Comparison of ENCODE assay signal across 19 mouse cellular contexts in the genomic region with DNA sequence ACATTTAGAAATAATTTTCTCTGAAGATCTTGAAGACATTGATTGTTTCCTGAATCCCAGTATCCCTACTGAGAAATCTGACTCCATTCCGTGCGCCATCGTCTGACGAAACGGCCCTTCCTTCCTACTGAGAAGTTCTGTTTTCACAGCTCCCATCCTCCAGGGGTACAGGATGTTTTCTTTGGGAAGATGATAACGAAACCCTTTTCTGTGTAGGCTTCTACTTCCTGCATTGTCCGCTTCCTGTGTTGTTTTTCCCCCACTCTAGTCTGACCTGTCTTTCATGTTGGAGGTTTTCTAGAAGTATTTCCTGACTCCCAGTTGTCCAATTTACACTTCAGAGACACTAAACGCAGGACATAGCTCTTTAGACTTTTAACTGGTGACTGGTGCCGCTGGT. TPM values are rescaled to one million over a fixed set of nuclear protein-coding genes. Genes with fewer than 3 reads are reported as not detected.
DNase-seq lines count a peak whose midpoint lies in the region; ATAC-seq and TF ChIP-seq lines count a peak whose summit lies in the region.
"Had no signal": no experiment of that assay in that cellular context is flagged by ENCODE, and none has a peak within 500 bp of the region (broad histone marks: within the 10 kb centered on the region; RNA-seq: fewer than 3 reads in every experiment).

No protein-coding gene starts in this region.

- no peak overlapping the region for H3K9ac ChIP-seq in hindbrain, embryonic 13.5 days
- no peak overlapping the region for H3K9ac ChIP-seq in hindbrain, postnatal 0 days (replicated peaks; ENCODE audit: low read length)
- H3K9ac ChIP-seq in neural tube, embryonic 13.5 days = no peak overlapping the region
- H3K9ac ChIP-seq in neural tube, embryonic 15.5 days (replicated peaks) = no peak overlapping the region
- H3K9ac ChIP-seq: embryonic facial prominence, embryonic 13.5 days had no signal

- no peaks in the 10 kb centered on the region for H3K27me3 ChIP-seq in hindbrain, embryonic 13.5 days
- no peaks in the 10 kb centered on the region for H3K27me3 ChIP-seq in hindbrain, postnatal 0 days (ENCODE audit: insufficient read depth, low read length)
- H3K27me3 ChIP-seq in neural tube, embryonic 13.5 days = no peaks in the 10 kb centered on the region
- H3K27me3 ChIP-seq in neural tube, embryonic 15.5 days (replicated peaks) = no peaks in the 10 kb centered on the region
- H3K27me3 ChIP-seq: embryonic facial prominence, embryonic 13.5 days; Patski had no signal

- H3K4me3 ChIP-seq in hindbrain, embryonic 13.5 days = no peak overlapping the region
- no peak overlapping the region for H3K4me3 ChIP-seq in hindbrain, postnatal 0 days (ENCODE audit: low read length)
- H3K4me3 ChIP-seq in neural tube, embryonic 13.5 days = no peak overlapping the region
- H3K4me3 ChIP-seq in neural tube, embryonic 15.5 days (replicated peaks) = no peak overlapping the region
- H3K4me3 ChIP-seq: embryonic facial prominence, embryonic 13.5 days; forebrain, embryonic 10.5 days had no signal

- WGBS in hindbrain, embryonic 13.5 days = 81% methylated on average over 9 of the region's 9 CpGs
- 85% methylated on average over 9 of the region's 9 CpGs for WGBS in hindbrain, postnatal 0 days
- 77% methylated on average over 9 of the region's 9 CpGs for WGBS in neural tube, embryonic 13.5 days
- WGBS in neural tube, embryonic 15.5 days = 81% methylated on average over 9 of the region's 9 CpGs

- H3K4me2 ChIP-seq in hindbrain, embryonic 13.5 days = no peak overlapping the region
- no peak overlapping the region for H3K4me2 ChIP-seq in hindbrain, postnatal 0 days (ENCODE audit: low read depth, low read length)
- no peak overlapping the region for H3K4me2 ChIP-seq in neural tube, embryonic 13.5 days
- no peak overlapping the region for H3K4me2 ChIP-seq in neural tube, embryonic 15.5 days
- H3K4me2 ChIP-seq: embryonic facial prominence, embryonic 13.5 days had no signal

- H3K27ac ChIP-seq in hindbrain, embryonic 13.5 days = peak overlapping the region; percentile 49; the same call in 1 of the 2 replicates
- no peak overlapping the region; the same call in 1 of the 2 replicates for H3K27ac ChIP-seq in hindbrain, postnatal 0 days
- peak overlapping the region; percentile 61 for H3K27ac ChIP-seq in neural tube, embryonic 13.5 days (replicated peaks)
- H3K27ac ChIP-seq in neural tube, embryonic 15.5 days (replicated peaks) = no peak overlapping the region; the same call in 1 of the 2 replicates
- H3K27ac ChIP-seq: embryonic facial prominence, embryonic 13.5 days; stomach, postnatal 0 days had no signal

- ATAC-seq in hindbrain, embryonic 13.5 days (ENCODE audit: low FRiP score) = no peak
- no peak for ATAC-seq in hindbrain, postnatal 0 days
- ATAC-seq in neural tube, embryonic 13.5 days (ENCODE audit: low read depth) = no peak
- ATAC-seq in neural tube, embryonic 15.5 days (ENCODE audit: low FRiP score) = no peak
- peak; percentile 85 for ATAC-seq in inflammation-experienced regulatory T-cells, adult 6 months
- ATAC-seq: hindbrain, embryonic 16.5 days; Patski had no signal

- H3K9me3 ChIP-seq in hindbrain, embryonic 13.5 days = no peaks in the 10 kb centered on the region
- no peaks in the 10 kb centered on the region for H3K9me3 ChIP-seq in hindbrain, postnatal 0 days (ENCODE audit: low read length)
- no peaks in the 10 kb centered on the region for H3K9me3 ChIP-seq in neural tube, embryonic 13.5 days
- H3K9me3 ChIP-seq in neural tube, embryonic 15.5 days (replicated peaks) = no peaks in the 10 kb centered on the region
- H3K9me3 ChIP-seq: embryonic facial prominence, embryonic 13.5 days; forebrain, embryonic 10.5 days had no signal

- no peak for TF ChIP-seq CTCF in hindbrain, postnatal 0 days (IDR thresholded peaks at IDR 0.05; ENCODE audit: low read depth)

- H3K4me1 ChIP-seq in hindbrain, embryonic 13.5 days (replicated peaks) = peaks cover 5% of the 10 kb centered on the region; the same call in 1 of the 2 replicates
- H3K4me1 ChIP-seq in hindbrain, postnatal 0 days (ENCODE audit: insufficient read depth, low read length) = no peaks in the 10 kb centered on the region
- H3K4me1 ChIP-seq in neural tube, embryonic 13.5 days (replicated peaks) = peaks cover 6% of the 10 kb centered on the region; the same call in 1 of the 2 replicates
- no peaks in the 10 kb centered on the region for H3K4me1 ChIP-seq in neural tube, embryonic 15.5 days
- H3K4me1 ChIP-seq: embryonic facial prominence, embryonic 13.5 days; forebrain, embryonic 10.5 days had no signal

- peak; percentile 24 for DNase-seq in embryo, embryonic 10.5 days (ENCODE audit: low spot score)
- DNase-seq in embryo, embryonic 9.5 days (ENCODE audit: extremely low spot score) = no peak
- no peak for DNase-seq in hindbrain, postnatal 0 days (ENCODE audit: low spot score)
- no peak for DNase-seq in right cerebral cortex, postnatal 10 days (ENCODE audit: low spot score in 2 of 2)
- DNase-seq: adrenal gland, adult 2 months; cerebellum, adult 11 months; cerebellum, postnatal 25 days; kidney, postnatal 25 days; lung, postnatal 14 days; spleen, adult 18-20 months had no signal

- 0 out of 2 replicates have a peak, but pooled peaks cover 3% of the 10 kb centered on the region for H3K36me3 ChIP-seq in hindbrain, embryonic 13.5 days
- no peaks in the 10 kb centered on the region for H3K36me3 ChIP-seq in hindbrain, postnatal 0 days (ENCODE audit: insufficient read depth, low read length)
- H3K36me3 ChIP-seq in neural tube, embryonic 13.5 days = no peaks in the 10 kb centered on the region
- no peaks in the 10 kb centered on the region for H3K36me3 ChIP-seq in neural tube, embryonic 15.5 days
- H3K36me3 ChIP-seq: embryonic facial prominence, embryonic 13.5 days; forebrain, embryonic 10.5 days had no signal

RNA-seq across cellular contexts. Expression of gene St8sia1, which starts 32.1 kb away (rescaled TPM):
- 7.6 and 7.7 TPM in 2 replicates for polyA plus RNA-seq in hindbrain, embryonic 13.5 days (2015; fragmentation: Nextera tagmentation; extraction: Ambion mirVana)
- 14.8 and 18.0 TPM in 2 replicates for total RNA-seq in hindbrain, postnatal 0 days (2014; rRNA removed)
- polyA plus RNA-seq in hindbrain, postnatal 0 days (2015; fragmentation: Nextera tagmentation; extraction: Ambion mirVana) = 3.2 and 3.7 TPM in 2 replicates
- 9.8 and 10.0 TPM in 2 replicates for polyA plus RNA-seq in neural tube, embryonic 13.5 days (2015; fragmentation: Nextera tagmentation; extraction: Ambion mirVana)
- 6.6 and 8.6 TPM in 2 replicates for polyA plus RNA-seq in neural tube, embryonic 15.5 days (2015; fragmentation: Nextera tagmentation; extraction: Ambion mirVana)
- polyA plus RNA-seq in inflammation-experienced regulatory T-cells, adult 6 months (2017; shearing (Covaris generic)) = 10 to 100 TPM in 2 of 3 experiments, 1 to 10 TPM in 1; 1.3 to 14.6 (median 12.7) TPM

Comparison
In these comparisons a context has a peak if more than half of its experiments do, and no peak if none do; other contexts are left out.
1. H3K27ac ChIP-seq: peak in hindbrain, embryonic 13.5 days (single experiment) and neural tube, embryonic 13.5 days (single experiment); none in hindbrain, postnatal 0 days (single experiment) and neural tube, embryonic 15.5 days (single experiment).